8 mouse cellular contexts compared by ENCODE assay signal in the genomic region with DNA sequence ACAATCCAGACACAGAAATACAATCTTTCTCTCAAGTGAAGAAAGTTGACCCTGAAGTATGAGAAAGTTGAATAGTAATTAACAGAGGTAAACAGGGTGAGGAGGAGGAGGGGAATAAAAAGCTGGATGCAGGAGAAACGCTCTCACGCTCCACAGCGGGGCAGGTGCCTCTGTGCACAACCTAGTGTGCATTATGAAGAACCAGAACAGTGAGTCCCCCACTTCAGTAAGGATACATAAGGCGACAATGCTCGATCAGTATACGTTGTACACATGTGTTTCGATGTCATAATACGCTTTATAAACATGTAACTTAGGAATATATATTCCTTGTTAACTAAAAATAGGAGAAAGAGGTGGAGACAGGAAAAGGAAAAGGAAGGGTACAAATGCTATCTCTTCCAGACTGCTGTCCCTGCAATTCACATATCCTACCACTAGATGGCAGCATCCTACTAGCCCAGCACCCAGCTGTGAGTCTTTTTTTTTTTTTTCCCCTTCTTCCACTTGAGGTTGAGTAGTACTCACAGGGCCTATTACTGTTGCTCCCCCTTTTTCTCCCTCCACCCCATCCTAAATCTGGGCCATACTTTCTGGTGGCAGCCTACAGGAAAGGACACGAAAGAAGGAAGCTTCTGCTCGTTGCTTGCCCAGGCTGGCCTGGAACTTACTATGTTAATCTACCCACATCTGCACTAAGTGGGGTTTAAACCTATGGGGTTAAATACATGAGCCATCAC. TPM values are rescaled to one million over a fixed set of nuclear protein-coding genes. Genes with fewer than 3 reads are reported as not detected.
DNase-seq lines count a peak whose midpoint lies in the region; ATAC-seq lines count a peak whose summit lies in the region.

No protein-coding gene starts in this region.

- H3K36me3 ChIP-seq in kidney, embryonic 16.5 days (ENCODE audit: insufficient read depth, low read length) = peaks cover 28% of the 10 kb centered on the region

- no peak overlapping the region for H3K9ac ChIP-seq in kidney, embryonic 16.5 days (replicated peaks; ENCODE audit: low read length)

- no peak overlapping the region for H3K4me3 ChIP-seq in kidney, embryonic 16.5 days (ENCODE audit: low read length)

- H3K4me1 ChIP-seq in kidney, embryonic 16.5 days (ENCODE audit: insufficient read depth, low read length) = no peaks in the 10 kb centered on the region

- H3K9me3 ChIP-seq in kidney, embryonic 16.5 days (ENCODE audit: low read length) = no peaks in the 10 kb centered on the region

- ATAC-seq in kidney, embryonic 16.5 days (ENCODE audit: low FRiP score, low TSS enrichment) = 0 out of 2 replicates have a peak, but pooled peaks have one; percentile 51

- no peak overlapping the region for H3K27ac ChIP-seq in kidney, embryonic 16.5 days (ENCODE audit: low read length)

- peak; percentile 27 to 39 for DNase-seq in adrenal gland, adult 18-20 months (ENCODE audit: low spot score in 2 of 2)
- DNase-seq in adrenal gland, adult 8-10 months = no peak
- DNase-seq in ES-CJ7 (ENCODE audit: low read depth, low spot score) = peak; percentile 76
- peak; percentile 78 for DNase-seq in embryo, embryonic 10.5 days (ENCODE audit: low spot score)
- DNase-seq in heart, adult 9 months (ENCODE audit: low spot score in 2 of 2) = peak; percentile 19 to 44
- DNase-seq in lung, postnatal 10 days = peak; percentile 63
- DNase-seq in right cerebral cortex, postnatal 4 days = peak; percentile 25

- no peaks in the 10 kb centered on the region for H3K27me3 ChIP-seq in kidney, embryonic 16.5 days (ENCODE audit: insufficient read depth, low read length)

- 76% methylated on average over 10 of the region's 10 CpGs for WGBS in kidney, embryonic 16.5 days

- H3K4me2 ChIP-seq in kidney, embryonic 16.5 days (replicated peaks; ENCODE audit: low read depth, low read length) = no peak overlapping the region

RNA-seq across cellular contexts. Expression of gene Mtr, which starts 47.7 kb away (rescaled TPM):
- total RNA-seq in adrenal gland, adult 18-20 months (2021) = 10 to 100 TPM; 19.0 to 22.4 TPM
- total RNA-seq in adrenal gland, adult 8-10 months (2022) = 10 to 100 TPM; 23.9 to 31.1 (median 29.8) TPM
- polyA plus RNA-seq in kidney, embryonic 16.5 days (2015; fragmentation: Nextera tagmentation; extraction: Ambion mirVana) = 13.4 and 14.3 TPM in 2 replicates
